Mouse (Mus musculus) forebrain, postnatal 0 days (tissue): Measurements from ENCODE around the gene 4933430I17Rik. TPM values are rescaled to one million over a fixed set of nuclear protein-coding genes. Genes with fewer than 3 reads are reported as not detected.

Source experiments
- ATAC-seq: fragments of 200-750 bp; cut with Nextera tagmentation; 2 replicates; pipeline ENCODE4 v1.8.0; 2017; ENCODE audit warnings: mild to moderate bottlenecking, moderate library complexity
- DNase-seq: peaks from one replicate; pipeline ENCODE4 v3.0.0-alpha.2; 2015
- H3K27ac ChIP-seq: fragments of 300-500 bp; sonication (generic); 2 replicates; pipeline ENCODE4 v1.5.1; 2014; ENCODE audit warnings: low read depth, mild to moderate bottlenecking, antibody characterized with exemption, low read length, moderate library complexity, mixed read lengths
- H3K27me3 ChIP-seq: fragments of 300-500 bp; sonication (generic); 2 replicates; pipeline ENCODE4 v1.6.1; 2014; ENCODE audit warnings: mild to moderate bottlenecking, low read length, mixed read lengths; ENCODE audit not compliant: insufficient read depth
- H3K36me3 ChIP-seq: fragments of 300-500 bp; sonication (generic); 2 replicates; pipeline ENCODE4 v1.6.1; 2014; ENCODE audit warnings: mild to moderate bottlenecking, moderate library complexity; ENCODE audit not compliant: insufficient read depth
- H3K4me1 ChIP-seq: fragments of 300-500 bp; sonication (generic); 2 replicates; pipeline ENCODE4 v1.6.1; 2014; ENCODE audit warnings: antibody characterized with exemption; ENCODE audit not compliant: insufficient read depth
- H3K4me2 ChIP-seq: fragments of 300-500 bp; sonication (generic); 2 replicates; pipeline ENCODE4 v1.6.1; 2014; ENCODE audit warnings: low read depth, mild to moderate bottlenecking, moderate library complexity
- H3K4me3 ChIP-seq: fragments of 300-500 bp; sonication (generic); 2 replicates; pipeline ENCODE4 v1.5.1; 2014; ENCODE audit warnings: low read depth, low read length, mixed read lengths
- H3K9ac ChIP-seq: fragments of 300-500 bp; sonication (generic); 2 replicates; pipeline ENCODE4 v1.6.1; 2014; ENCODE audit warnings: mild to moderate bottlenecking
- H3K9me3 ChIP-seq: fragments of 300-500 bp; sonication (generic); 2 replicates; pipeline ENCODE4 v1.6.1; 2016; ENCODE audit warnings: low read length
- CTCF ChIP-seq: sonication (generic); IDR thresholded peaks from 2 replicates; pipeline ENCODE4 v1.5.1; 2016; ENCODE audit warnings: antibody characterized with exemption, control low read depth, low read depth
- WGBS: fragments of 180-500 bp; shearing (Covaris S2); extraction: QIAGEN DNeasy Blood & Tissue Kit; methylation state at CpG from one replicate; pipeline ENCODE4 v1.1.7; 2014; 5-methylcytosine and 5-hydroxymethylcytosine counted together
- polyA plus RNA-seq: library from polyadenylated mRNA; unstranded; fragments of >200 nt; fragmentation: Nextera tagmentation; extraction: Ambion mirVana; gene quantifications from 2 replicates; pipeline ENCODE4 v1.2.1, GENCODE M21; 2015
- total RNA-seq: library from RNA; depleted of rRNA; stranded (reverse); fragments of >200 nt; gene quantifications from 2 replicates; pipeline ENCODE4 v1.2.3, GENCODE M21; 2014

The 4933430I17Rik gene
- total and polyA plus RNA-seq, 2 experiments from 2014 or later = 0.38 to 0.50 TPM

DNA sequence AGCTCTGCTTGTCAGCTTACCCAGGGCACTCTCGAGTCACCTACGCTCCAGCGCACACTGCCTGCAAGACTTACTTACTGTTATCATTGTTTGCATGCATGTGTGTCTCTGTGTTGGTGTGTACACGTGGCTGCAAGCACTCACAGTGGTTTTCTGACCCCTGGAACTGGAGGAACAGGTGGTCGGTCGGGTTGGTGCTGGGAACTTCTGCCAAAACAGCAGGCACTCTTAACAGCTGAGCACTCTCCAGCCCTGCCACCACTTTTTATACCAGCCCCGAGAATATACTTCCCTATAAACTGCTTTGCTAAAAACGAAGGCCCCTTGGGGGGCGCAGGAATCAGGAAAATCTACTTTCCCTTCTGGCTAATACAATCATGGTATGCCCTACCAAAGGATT is 30.9 kb upstream of the 4933430I17Rik start:
- H3K36me3 ChIP-seq = peaks cover 8% of the 10 kb centered on the region; the same call in 1 of the 2 replicates
- no peak overlapping the region for H3K9ac ChIP-seq
- WGBS = 70% methylated on average over 9 of the region's 9 CpGs
- DNase-seq (no peak), ATAC-seq (no peak)
- H3K4me2 ChIP-seq = no peak overlapping the region
- no peaks in the 10 kb centered on the region for H3K4me1 ChIP-seq
- H3K27ac ChIP-seq = no peak overlapping the region
- no peaks in the 10 kb centered on the region for H3K9me3 ChIP-seq
- H3K4me3 ChIP-seq = no peak overlapping the region
- H3K27me3 ChIP-seq = no peaks in the 10 kb centered on the region
- TF ChIP-seq CTCF = no peak

DNA sequence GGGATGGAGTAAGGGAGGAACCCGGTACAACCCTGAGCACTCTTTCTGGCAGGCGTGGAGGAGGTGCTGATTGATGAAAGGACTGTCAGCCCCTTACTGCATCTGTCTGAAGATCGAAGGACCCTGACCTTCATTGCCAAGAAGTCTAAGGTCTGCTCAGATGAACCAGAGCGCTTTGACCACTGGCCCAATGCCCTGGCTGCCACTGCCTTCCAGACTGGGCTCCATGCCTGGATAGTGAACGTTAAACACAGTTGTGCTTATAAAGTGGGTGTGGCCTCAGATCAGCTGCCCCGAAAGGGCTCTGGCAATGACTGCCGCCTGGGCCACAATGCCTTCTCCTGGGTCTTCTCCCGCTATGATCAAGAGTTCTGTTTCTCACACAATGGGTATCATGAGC is 29.2 kb upstream of the 4933430I17Rik start:
- DNase-seq = no peak

DNA sequence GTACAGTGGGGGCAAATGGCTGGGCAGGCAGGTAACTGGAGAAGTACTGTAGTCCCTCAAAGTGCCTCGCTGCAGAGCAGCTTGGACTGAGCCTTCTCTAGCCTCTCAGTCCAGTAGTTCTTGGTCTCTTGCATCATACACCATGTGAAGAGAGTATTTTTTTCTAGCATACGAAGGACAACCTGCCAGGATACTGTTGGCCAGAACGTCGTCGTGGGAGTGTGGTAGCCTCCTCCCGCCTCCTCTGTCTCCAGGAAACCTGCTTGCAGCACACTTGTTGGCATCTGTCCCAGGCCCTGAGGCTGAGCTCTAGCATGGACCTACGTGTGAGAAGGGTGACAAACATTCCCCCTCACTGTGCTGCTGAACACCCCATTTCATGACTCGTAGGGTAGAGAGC is 28.4 kb upstream of the 4933430I17Rik start:
- Histone ChIP-seq H3K36me3 (peaks cover 12% of the 10 kb centered on the region), H3K27me3 (no peaks in the 10 kb centered on the region), H3K9ac (no peak overlapping the region), H3K4me3 (no peak overlapping the region), H3K4me1 (peaks cover 5% of the 10 kb centered on the region; the same call in 1 of the 2 replicates), H3K9me3 (no peaks in the 10 kb centered on the region), H3K27ac (no peak overlapping the region), H3K4me2 (no peak overlapping the region)
- DNase-seq (no peak), ATAC-seq (0 out of 2 replicates have a peak, but pooled peaks have one; percentile 28)
- no peak for TF ChIP-seq CTCF
- WGBS = 46% methylated on average over 8 of the region's 8 CpGs

More for the DNA sequence above, 29.2 kb upstream of the 4933430I17Rik start:
- Histone ChIP-seq H3K4me2 (no peak overlapping the region), H3K4me1 (no peaks in the 10 kb centered on the region), H3K4me3 (no peak overlapping the region), H3K27ac (no peak overlapping the region), H3K36me3 (peaks cover 12% of the 10 kb centered on the region), H3K9me3 (no peaks in the 10 kb centered on the region), H3K9ac (no peak overlapping the region), H3K27me3 (no peaks in the 10 kb centered on the region)
- ATAC-seq = no peak
- 73% methylated on average over 8 of the region's 8 CpGs for WGBS
- TF ChIP-seq CTCF = no peak

DNA sequence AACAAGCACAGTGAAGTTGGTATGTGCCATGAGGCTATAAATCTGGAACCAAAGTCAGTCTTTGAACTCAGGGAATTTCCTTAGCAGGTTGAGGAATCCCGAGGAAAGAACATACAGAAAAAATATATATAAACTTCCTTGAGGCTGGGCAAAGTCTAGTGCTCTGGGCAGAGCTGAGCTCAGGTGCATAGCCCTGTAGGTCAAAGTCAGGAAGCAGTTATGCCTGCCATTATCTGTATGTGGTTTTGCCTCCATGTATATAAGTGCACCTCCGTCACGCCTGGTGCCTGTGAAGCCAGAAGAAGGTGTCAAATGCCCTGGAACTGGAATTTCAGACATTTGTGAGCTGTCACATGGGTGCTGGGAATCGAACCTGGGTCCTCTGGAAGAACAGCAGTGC is 24.4 kb upstream of the 4933430I17Rik start:
- no peak for ATAC-seq

DNA sequence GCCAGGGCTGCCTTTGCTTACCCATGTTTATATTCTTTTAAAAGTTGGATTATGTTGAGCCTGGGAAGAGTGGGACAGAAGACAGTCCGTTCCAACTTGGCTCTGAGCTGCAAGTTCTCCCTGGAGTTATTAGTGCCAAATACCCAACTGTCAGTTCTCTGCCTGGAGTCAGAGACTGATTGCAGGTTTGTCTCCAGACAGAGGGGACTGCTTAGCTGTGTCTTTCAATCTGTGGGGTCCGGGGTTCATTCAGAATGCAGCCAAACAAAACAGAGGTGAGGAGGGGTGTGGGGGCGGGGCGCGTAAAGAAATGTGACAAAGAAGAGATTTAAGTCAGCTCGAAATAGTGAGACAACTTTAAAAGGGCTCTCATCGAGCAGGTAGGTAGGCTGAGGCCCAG is 23.6 kb upstream of the 4933430I17Rik start:
- Histone ChIP-seq H3K27me3 (no peaks in the 10 kb centered on the region), H3K4me2 (peak overlapping the region; percentile 76), H3K4me3 (peak overlapping the region; percentile 85), H3K9me3 (no peaks in the 10 kb centered on the region), H3K27ac (no peak overlapping the region), H3K36me3 (peaks cover 12% of the 10 kb centered on the region), H3K9ac (peak overlapping the region; percentile 80), H3K4me1 (peaks cover 5% of the 10 kb centered on the region; the same call in 1 of the 2 replicates)
- no peak for TF ChIP-seq CTCF
- under 1% methylated on average over 7 of the region's 7 CpGs for WGBS
- peak; percentile 16; the same call in 1 of the 2 replicates for ATAC-seq
- no peak for DNase-seq

More for the DNA sequence above, 24.4 kb upstream of the 4933430I17Rik start:
- no peak overlapping the region for H3K9ac ChIP-seq
- no peak for DNase-seq
- WGBS = 90% methylated on average over 4 of the region's 4 CpGs
- peaks cover 12% of the 10 kb centered on the region for H3K36me3 ChIP-seq
- H3K4me2 ChIP-seq = no peak overlapping the region
- no peak overlapping the region for H3K4me3 ChIP-seq
- peaks cover 5% of the 10 kb centered on the region; the same call in 1 of the 2 replicates for H3K4me1 ChIP-seq
- TF ChIP-seq CTCF = no peak
- H3K9me3 ChIP-seq = no peaks in the 10 kb centered on the region
- H3K27ac ChIP-seq = no peak overlapping the region
- no peaks in the 10 kb centered on the region for H3K27me3 ChIP-seq

DNA sequence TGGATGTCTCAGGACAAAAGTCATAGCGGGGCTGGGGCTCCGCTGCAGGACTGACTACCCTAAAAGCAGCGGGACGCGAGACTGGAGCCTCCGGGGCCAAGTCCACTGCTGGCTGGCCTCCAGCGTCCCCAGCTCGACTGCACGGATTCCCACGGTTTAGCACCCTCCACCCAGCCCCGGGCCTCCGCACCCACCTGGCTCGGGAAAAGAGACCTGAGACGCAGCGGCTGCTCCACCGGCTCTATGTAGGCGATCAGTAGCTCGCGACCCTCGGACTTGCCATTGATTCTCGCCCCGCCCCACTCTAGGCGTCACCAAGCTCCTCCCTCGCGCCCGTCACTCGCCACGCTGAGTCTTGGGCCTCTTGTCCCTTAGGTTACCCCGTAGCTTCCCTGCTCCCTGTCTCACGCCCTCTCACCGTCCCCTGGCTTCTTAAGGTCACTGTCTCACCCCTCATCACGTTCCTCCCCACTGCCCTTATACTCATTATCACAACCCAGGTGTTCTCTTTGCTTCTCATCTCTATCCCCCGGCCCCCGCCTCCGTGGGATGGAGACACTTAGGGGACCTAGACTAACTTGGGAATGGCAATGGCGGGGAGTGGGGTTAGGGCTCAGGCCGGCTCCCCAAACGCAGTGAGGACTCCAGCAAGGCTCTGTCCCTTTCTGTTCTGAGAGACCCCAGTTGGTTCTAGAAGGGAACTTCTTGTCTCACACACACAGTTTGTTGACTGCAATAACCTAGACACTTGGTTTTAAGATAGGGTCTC is 23.0 kb upstream of the 4933430I17Rik start:
- peak overlapping the region; percentile 40; the same call in 1 of the 2 replicates for H3K27ac ChIP-seq

DNA sequence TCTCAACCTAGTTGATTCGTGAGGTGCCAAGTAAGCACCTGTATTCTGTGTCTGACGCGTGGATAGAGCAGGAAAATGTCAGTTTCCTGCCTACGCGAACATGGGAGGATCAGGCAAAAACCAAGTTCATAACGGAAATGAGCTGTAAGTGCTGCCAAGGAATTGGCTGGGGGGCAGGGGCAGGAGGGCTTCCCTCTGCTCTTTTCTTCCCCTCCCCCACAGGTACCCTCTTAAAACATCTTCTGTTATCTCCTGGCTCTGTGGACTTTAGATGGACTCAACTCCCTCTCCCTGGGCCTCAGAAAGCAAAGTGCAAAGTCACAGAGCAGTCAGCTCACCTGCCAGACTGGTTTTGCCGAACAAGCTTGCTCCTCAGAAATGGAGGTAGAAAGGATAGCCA is 22.2 kb upstream of the 4933430I17Rik start:
- TF ChIP-seq CTCF = no peak
- Histone ChIP-seq H3K27me3 (no peaks in the 10 kb centered on the region), H3K9ac (no peak overlapping the region), H3K9me3 (no peaks in the 10 kb centered on the region), H3K4me3 (no peak overlapping the region), H3K4me2 (no peak overlapping the region), H3K36me3 (peaks cover 20% of the 10 kb centered on the region), H3K27ac (no peak overlapping the region), H3K4me1 (peaks cover 5% of the 10 kb centered on the region; the same call in 1 of the 2 replicates)
- no peak for DNase-seq
- no peak for ATAC-seq
- WGBS = 79% methylated on average over 7 of the region's 7 CpGs

More for the DNA sequence above, 23.0 kb upstream of the 4933430I17Rik start:
- H3K4me2 ChIP-seq = peak overlapping the region; percentile 76
- DNase-seq (peak; percentile 87), ATAC-seq (peak; percentile 97)
- peaks cover 12% of the 10 kb centered on the region for H3K36me3 ChIP-seq
- no peak for TF ChIP-seq CTCF
- no peaks in the 10 kb centered on the region for H3K9me3 ChIP-seq
- no peaks in the 10 kb centered on the region for H3K27me3 ChIP-seq
- 2% methylated on average over 38 of the region's 38 CpGs for WGBS
- peak overlapping the region; percentile 85 for H3K4me3 ChIP-seq
- H3K9ac ChIP-seq = peak overlapping the region; percentile 80
- H3K4me1 ChIP-seq = peaks cover 5% of the 10 kb centered on the region; the same call in 1 of the 2 replicates
